In genomic region chr10:81574081-81575056, GRCm38 (mm10) we compare ENCODE assay signal across 8 mouse cellular contexts. TPM values are rescaled to one million over a fixed set of nuclear protein-coding genes. Genes with fewer than 3 reads are reported as not detected.
DNase-seq lines count a peak whose midpoint lies in the region; ATAC-seq and TF ChIP-seq lines count a peak whose summit lies in the region.

Gene Tle2, plus strand, starts transcription at chr10:81574561.

- ATAC-seq in kidney, postnatal 0 days (replicated peaks; ENCODE audit: low FRiP score, low read depth): no peak
- no peak for ATAC-seq in hindbrain, embryonic 16.5 days
- no peak for ATAC-seq in megakaryocyte progenitor cell, adult 5-6 weeks (replicated peaks; ENCODE audit: poor library complexity)

- H3K9ac ChIP-seq in kidney, postnatal 0 days (ENCODE audit: low read depth, low read length): peak within 1 kb of the TSS; percentile 57
- H3K9ac ChIP-seq in hindbrain, embryonic 16.5 days (ENCODE audit: low read depth, low read length): peak within 1 kb of the TSS; percentile 83

- 0 out of 2 replicates have a peak, but pooled peaks cover 6% of the 10 kb centered on the region for H3K27me3 ChIP-seq in kidney, postnatal 0 days (ENCODE audit: insufficient read depth, low read length)
- H3K27me3 ChIP-seq in hindbrain, embryonic 16.5 days (replicated peaks; ENCODE audit: control insufficient read depth, insufficient read depth, low read length): peaks cover 15% of the 10 kb centered on the region

- peaks cover 24% of the 10 kb centered on the region for H3K4me1 ChIP-seq in kidney, postnatal 0 days (replicated peaks; ENCODE audit: insufficient read depth, low read length)
- H3K4me1 ChIP-seq in hindbrain, embryonic 16.5 days (ENCODE audit: control insufficient read depth, insufficient read depth, low read depth, low read length): peaks cover 33% of the 10 kb centered on the region

- TF ChIP-seq CTCF in kidney, postnatal 0 days (IDR thresholded peaks at IDR 0.05; ENCODE audit: low read depth): no peak

- DNase-seq in kidney, postnatal 0 days (ENCODE audit: low spot score): peak; percentile 51
- no peak for DNase-seq in kidney, adult 11 months
- peak; percentile 93 for DNase-seq in R1 (ENCODE audit: low read depth, low spot score)
- DNase-seq in embryo, embryonic 10.5 days (ENCODE audit: low spot score): peak; percentile 45
- peak; percentile 41 for DNase-seq in lung, postnatal 10 days
- no peak for DNase-seq in Muller cell, postnatal 12 days (ENCODE audit: inconsistent ontology term)

- 26% methylated on average over 10 of the region's 10 CpGs for WGBS in kidney, postnatal 0 days
- WGBS in hindbrain, embryonic 16.5 days: 27% methylated on average over 9 of the region's 10 CpGs

- peaks cover 4% of the 10 kb centered on the region; the same call in 1 of the 2 replicates for H3K36me3 ChIP-seq in kidney, postnatal 0 days (ENCODE audit: insufficient read depth, low read length)
- H3K36me3 ChIP-seq in hindbrain, embryonic 16.5 days (ENCODE audit: control insufficient read depth, insufficient read depth, low read length): no peaks in the 10 kb centered on the region

- H3K27ac ChIP-seq in kidney, postnatal 0 days: peak within 1 kb of the TSS; percentile 47; the same call in 1 of the 2 replicates
- H3K27ac ChIP-seq in hindbrain, embryonic 16.5 days (ENCODE audit: low read depth, low read length): peak within 1 kb of the TSS; percentile 30; the same call in 1 of the 2 replicates

- peak within 1 kb of the TSS; percentile 47 for H3K4me3 ChIP-seq in kidney, postnatal 0 days (replicated peaks; ENCODE audit: low read depth, low read length)
- peak within 1 kb of the TSS; percentile 63 for H3K4me3 ChIP-seq in hindbrain, embryonic 16.5 days (ENCODE audit: low read length)

- peak within 1 kb of the TSS; percentile 75 for H3K4me2 ChIP-seq in kidney, postnatal 0 days (ENCODE audit: low read length)
- H3K4me2 ChIP-seq in hindbrain, embryonic 16.5 days (ENCODE audit: low read length): peak within 1 kb of the TSS; percentile 80

- H3K9me3 ChIP-seq in kidney, postnatal 0 days (replicated peaks; ENCODE audit: low read length): no peaks in the 10 kb centered on the region
- no peaks in the 10 kb centered on the region for H3K9me3 ChIP-seq in hindbrain, embryonic 16.5 days (ENCODE audit: control insufficient read depth, low read length)

RNA-seq across cellular contexts. Expression of gene Tle2, which starts in this region (rescaled TPM):
- 29.2 and 30.8 TPM in 2 replicates for polyA plus RNA-seq in kidney, postnatal 0 days (2015; fragmentation: Nextera tagmentation; extraction: Ambion mirVana)
- 40.9 and 50.2 TPM in 2 replicates for polyA plus RNA-seq in hindbrain, embryonic 16.5 days (2015; fragmentation: Nextera tagmentation; extraction: Ambion mirVana)
- 0.95 and 1.5 TPM in 2 replicates for total RNA-seq in megakaryocyte progenitor cell, adult 5-6 weeks (2015)
- total RNA-seq in megakaryocyte progenitor cell, adult 5-6 weeks (2017): 0.08 and 3.5 TPM in 2 replicates

Comparison
In these comparisons a context has a peak if more than half of its experiments do, and no peak if none do; other contexts are left out.
1. DNase-seq: peak in kidney, postnatal 0 days (single experiment), R1 (single experiment), embryo, embryonic 10.5 days (single experiment) and lung, postnatal 10 days (single experiment); none in kidney, adult 11 months (single experiment) and Muller cell, postnatal 12 days (single experiment).